Mouse (Mus musculus): Measurements from ENCODE around the gene Atp8a2.
"Not testable (repeated sequence)": the region's sequence is repeated elsewhere in the genome, so short reads cannot be mapped to it uniquely, and the experiment has no call there.

Gene Atp8a2

GRCm38 (mm10) chr14:59846609-59847375 is 350.2 kb downstream of the Atp8a2 start:
- no peak for DNase-seq (ENCODE audit: low spot score in 2 of 2)

- DNase-seq (ENCODE audit: low spot score in 2 of 2), result no peak
These were observed 353.6 kb downstream of the Atp8a2 start for GRCm38 (mm10) chr14:59843264-59843942.

- DNase-seq (ENCODE audit: low spot score in 2 of 2), result no peak
These were observed 356.8 kb downstream of the Atp8a2 start for GRCm38 (mm10) chr14:59839951-59840720.

DNA sequence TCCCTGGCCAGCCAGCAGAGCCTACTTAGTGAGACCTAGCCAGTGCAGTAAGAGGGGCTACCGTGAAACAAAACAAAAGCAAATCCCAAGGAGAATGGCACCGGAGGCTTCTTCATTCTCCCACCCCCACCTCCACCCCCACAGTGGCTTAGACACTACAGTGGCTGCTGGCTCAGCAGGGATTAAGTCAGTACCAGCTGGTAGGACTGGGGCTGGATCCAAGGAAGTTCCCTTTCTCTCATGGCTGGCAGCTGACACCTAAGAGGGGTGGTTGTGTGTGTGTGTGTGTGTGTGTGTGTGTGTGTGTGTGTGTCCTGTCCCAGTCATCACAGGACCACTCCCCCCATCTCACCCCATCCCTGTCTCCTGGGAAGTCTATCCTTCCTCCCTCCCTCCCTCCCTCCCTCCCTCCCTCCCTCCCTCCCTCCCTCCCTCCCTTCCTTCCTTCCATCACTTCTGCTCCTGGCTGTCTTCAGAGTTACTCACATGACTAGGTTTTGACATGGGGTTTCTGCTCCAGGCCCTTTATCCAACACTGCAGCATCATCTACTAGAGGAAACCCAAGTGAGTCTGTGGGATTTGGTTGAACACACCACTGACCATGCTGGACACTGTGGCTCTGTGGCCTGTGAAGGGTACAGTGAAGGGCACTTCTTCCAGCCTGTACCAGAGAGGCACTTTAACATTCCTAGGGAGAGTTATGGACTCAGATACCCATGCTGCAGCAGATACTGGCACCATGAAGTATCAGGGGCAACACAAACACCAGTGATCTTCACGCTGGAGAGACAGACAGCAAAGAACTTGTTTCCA is 358.3 kb downstream of the Atp8a2 start:
- not testable (repeated sequence) for DNase-seq (ENCODE audit: low spot score in 2 of 2)

- DNase-seq (ENCODE audit: low spot score in 2 of 2), result not testable (repeated sequence)
These were observed 359.2 kb downstream of the Atp8a2 start for GRCm38 (mm10) chr14:59837691-59838241.

DNA sequence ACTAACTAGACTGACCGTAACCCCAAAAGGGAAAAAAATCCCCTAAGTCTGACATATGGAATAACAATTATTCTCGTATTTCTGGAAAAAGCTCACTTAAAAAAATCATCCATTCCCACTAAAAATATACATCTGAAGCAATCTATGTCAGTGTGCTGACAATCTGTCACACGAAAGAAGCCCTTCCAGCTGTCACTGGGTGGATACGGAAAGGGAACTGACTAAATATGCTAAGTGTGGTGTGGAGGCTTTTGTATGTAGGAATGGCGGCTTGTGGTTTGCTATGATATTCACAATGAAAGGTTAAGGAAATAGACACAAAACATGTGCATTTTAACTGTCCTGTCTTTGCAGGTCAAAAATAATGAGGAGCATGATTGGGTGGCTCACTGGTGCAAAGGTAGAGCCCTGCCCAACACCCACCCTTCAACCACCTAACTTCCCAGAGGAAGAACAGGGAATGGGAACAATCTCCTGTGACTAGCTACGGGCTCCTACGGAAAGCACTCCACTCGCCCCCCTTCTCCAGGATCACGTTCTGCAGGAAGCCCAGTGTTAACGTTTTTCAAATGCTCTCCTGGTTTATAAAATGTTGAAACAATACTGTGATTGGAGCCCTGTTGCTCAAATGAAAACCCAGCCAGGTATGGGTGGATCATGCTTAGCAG is 360.0 kb downstream of the Atp8a2 start:
- no peak for DNase-seq (ENCODE audit: low spot score in 2 of 2)

- no peak for DNase-seq (ENCODE audit: low spot score in 2 of 2)
These were observed 367.4 kb downstream of the Atp8a2 start for GRCm38 (mm10) chr14:59829580-59829979.

DNA sequence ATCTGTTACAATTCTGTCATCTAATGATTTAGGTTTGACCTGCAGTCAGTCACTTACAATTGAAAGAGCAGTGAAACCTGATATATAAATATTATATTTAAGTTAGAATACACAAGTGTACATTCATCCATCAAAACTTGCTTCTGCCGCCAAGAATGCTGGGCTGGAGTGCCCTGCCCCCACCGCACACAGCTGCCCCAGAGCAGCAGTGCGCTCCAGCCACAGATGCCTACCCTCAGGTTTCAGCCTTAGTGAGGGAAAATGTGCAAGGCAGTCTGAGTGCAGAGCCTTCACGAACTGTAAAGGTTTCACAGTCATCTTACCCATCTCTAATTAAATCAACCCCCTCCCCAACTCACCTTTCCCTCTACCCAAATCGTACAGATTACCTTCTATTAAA is 369.6 kb downstream of the Atp8a2 start:
- no peak for DNase-seq (ENCODE audit: low spot score in 2 of 2)

- DNase-seq (ENCODE audit: low spot score in 2 of 2), result no peak
These were observed 376.9 kb downstream of the Atp8a2 start for GRCm38 (mm10) chr14:59820115-59820419.

DNA sequence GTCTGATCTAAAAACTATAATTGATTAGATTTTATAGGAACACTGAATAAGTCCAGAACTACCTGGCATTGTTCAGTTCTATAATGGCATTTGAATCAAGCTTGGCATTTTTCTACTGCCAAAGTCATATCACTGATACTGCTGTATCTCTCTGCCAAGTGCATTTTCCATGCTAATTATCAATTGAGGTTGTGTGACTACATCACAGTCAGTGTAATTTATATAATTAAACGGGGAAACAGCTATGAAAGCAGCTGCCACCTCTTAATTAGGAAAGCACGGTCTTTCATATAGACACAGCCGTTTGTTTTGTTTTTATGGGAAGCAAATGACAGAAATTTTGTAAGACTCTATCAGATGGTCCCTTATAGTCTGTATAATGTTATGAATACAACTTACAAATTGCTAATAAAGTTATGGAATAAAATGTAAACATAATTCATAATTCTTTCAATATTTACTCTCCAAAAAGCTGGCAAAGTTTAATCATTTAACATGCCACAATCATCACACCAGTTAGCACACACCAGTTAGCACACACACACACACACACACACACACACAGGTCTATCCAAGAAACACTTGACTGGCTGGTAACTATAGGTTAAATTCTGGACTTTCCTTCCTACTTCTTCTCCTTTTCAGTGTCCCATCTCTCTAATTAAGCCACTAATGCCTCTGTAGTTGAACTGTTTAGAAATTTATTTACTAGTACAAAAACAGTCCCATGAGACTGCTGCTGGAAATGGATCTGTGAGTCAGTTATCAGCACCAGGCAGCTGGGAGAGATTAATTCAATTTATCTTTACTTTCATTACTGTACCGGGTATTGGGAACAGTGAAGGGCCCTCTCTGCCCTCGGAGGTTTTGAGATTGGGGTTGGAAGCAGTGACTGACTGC is 377.5 kb downstream of the Atp8a2 start:
- DNase-seq (ENCODE audit: low spot score in 2 of 2), result no peak

DNA sequence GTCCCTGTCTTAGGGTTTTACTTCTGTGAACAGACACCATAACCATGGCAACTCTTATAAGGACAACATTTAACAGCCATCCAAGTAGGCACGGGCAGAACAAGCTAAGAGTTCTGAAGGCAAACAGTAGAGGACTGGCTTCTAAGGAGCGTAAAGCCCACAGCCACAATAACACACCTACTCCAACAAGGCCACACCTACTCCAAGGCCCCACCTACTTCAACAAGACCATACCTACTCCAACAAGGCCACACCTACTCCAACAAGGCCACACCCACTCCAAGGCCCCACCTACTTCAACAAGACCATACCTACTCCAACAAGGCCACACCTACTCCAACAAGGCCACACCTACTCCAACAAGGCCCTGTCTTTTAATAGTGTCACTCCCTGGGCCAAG is 386.7 kb downstream of the Atp8a2 start:
- DNase-seq (ENCODE audit: low spot score in 2 of 2), result not testable (repeated sequence)

DNA sequence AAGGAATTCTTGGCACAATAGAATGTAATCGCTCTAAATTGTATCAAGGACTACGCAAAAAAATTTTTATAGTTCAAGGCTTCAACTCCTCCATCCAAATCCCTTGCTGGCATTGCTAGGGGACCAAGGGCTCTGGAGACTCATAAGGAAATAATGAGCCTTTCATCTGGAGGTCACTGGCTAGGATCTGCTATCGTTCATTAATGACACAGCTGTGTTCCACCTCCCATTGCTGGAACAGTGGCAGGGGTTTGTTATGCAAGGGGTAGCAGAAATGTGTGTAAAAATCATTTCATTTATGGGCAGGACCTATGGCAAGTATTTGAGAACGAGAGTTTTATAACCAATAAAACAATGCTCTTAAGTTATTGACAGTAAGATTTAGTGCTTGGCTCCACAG is 387.2 kb downstream of the Atp8a2 start:
- no peak for DNase-seq (ENCODE audit: low spot score in 2 of 2)

- no peak for DNase-seq (ENCODE audit: low spot score in 2 of 2)
These were observed 389.3 kb downstream of the Atp8a2 start for GRCm38 (mm10) chr14:59807528-59808300.

- no peak for DNase-seq (ENCODE audit: low spot score in 2 of 2)
These were observed 390.1 kb downstream of the Atp8a2 start for GRCm38 (mm10) chr14:59806910-59807309.

GRCm38 (mm10) chr14:59806159-59806558 is 390.8 kb downstream of the Atp8a2 start:
- no peak for DNase-seq (ENCODE audit: low spot score in 2 of 2)

DNA sequence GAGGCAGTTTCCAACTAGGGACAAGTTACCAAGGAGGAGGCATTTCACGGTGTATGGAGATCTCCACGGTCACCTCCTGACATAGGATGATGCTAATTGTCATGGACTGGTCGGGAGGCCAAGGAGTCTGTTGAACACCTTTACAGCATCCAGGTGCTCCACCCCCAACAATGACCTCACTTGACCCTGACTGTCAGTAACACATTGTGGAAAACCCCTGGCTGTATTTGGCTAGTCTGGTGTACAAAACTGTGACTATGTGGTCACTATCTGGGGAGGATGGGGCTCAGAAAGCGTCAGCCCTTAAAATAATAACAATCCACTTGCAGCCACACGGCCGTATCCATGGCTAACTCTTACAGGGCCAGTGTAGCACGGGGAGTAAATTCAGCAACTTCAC is 391.3 kb downstream of the Atp8a2 start:
- no peak for DNase-seq (ENCODE audit: low spot score in 2 of 2)

DNA sequence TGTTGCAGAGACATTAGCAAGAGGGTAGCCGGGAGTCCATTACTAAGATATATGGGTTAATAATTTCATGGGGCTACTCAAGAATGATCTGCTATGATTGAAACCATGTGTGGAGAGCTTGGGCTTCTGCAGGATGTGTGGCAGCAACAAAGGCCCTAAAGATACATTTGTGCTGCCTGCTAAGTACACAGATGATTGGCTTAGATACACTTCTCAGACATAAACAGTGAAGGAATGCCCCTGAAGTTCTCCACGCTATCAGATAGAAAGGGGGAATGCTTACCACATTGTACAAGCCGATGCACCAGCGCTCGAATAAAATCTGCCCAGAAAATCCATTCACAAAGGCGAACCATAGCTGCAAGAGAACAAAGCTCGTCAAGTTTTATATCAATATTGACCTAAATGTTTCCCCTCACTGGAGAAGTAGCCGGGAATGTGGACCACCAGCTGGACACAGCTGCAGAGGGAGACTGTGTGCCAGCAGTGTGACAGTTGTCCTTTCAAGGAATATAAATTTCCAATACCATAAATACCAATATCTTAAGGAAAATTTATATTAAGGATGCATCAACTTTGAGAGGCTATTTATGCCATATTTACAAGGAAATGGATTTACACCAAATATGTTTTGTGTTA is 394.9 kb downstream of the Atp8a2 start:
- DNase-seq (ENCODE audit: low spot score in 2 of 2), result no peak

- DNase-seq (ENCODE audit: low spot score in 2 of 2), result no peak
These were observed 397.5 kb downstream of the Atp8a2 start for GRCm38 (mm10) chr14:59799511-59799910.

DNA sequence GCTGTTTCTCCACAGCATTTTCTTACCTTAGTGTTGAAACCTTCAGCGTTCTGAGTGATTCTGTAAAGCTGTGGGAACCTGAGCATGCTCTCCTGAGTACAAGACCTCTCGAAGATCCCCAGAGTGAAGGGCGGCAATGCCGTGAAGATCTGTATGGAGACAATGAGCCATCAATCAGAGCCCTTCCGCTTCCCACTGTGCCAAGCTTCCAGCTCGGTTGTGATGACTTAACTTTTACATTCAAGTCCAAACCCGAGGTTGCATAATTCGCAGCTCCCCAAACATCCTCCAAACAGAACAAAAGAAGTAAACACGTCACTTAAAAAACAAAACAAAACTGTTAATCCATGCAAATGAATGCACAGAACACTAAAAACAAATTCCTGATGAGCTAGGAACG is 403.1 kb downstream of the Atp8a2 start:
- DNase-seq (ENCODE audit: low spot score in 2 of 2), result no peak
